Mouse (Mus musculus): Measurements from ENCODE around the gene Calcrl. TPM values are rescaled to one million over a fixed set of nuclear protein-coding genes. Genes with fewer than 3 reads are reported as not detected.
A peak's percentile ranks its signal among the peaks of the same experiment; 100 is the strongest.

Gene Calcrl
- polyA plus RNA-seq, 1 experiment from 2014 or later = 18.2 TPM

DNA sequence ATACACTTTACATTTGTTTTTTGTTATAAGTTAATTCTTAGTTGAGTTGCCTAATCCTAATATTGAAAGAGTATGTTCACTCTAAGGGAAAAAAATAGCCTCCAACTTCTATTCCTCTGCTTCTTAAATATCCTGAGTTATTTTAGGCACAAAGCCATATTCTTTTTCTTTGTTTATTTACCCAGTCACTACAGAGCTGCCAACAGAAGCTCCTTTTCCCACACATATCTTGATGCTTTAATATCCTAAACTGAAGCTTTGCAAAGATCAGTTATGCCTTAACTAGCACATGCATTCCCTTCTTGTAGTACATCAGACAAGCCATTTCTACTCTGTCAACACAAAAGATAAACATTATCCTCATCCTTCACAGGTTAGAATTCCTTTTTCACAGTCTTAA, 42.7 kb downstream of the Calcrl start:
- no peaks in the 10 kb centered on the region for H3K27me3 ChIP-seq (ENCODE audit: control insufficient read depth, insufficient read depth, low read length)
- no peak for DNase-seq (ENCODE audit: low spot score)
- ATAC-seq (ENCODE audit: low FRiP score, low TSS enrichment) = no peak
- no peak overlapping the region for H3K4me2 ChIP-seq (replicated peaks; ENCODE audit: low read depth)
- no peak overlapping the region for H3K27ac ChIP-seq (replicated peaks)
- H3K4me1 ChIP-seq (replicated peaks; ENCODE audit: control insufficient read depth, insufficient read depth) = 0 out of 2 replicates have a peak, but pooled peaks cover 3% of the 10 kb centered on the region
- no peak overlapping the region for H3K9ac ChIP-seq (ENCODE audit: low read length)
- no peaks in the 10 kb centered on the region for H3K36me3 ChIP-seq (ENCODE audit: control insufficient read depth, insufficient read depth, low read length)
- no peak overlapping the region for H3K4me3 ChIP-seq (ENCODE audit: low read depth, low read length)
- TF ChIP-seq EP300 (optimal IDR thresholded peaks at IDR 0.05) (no peak), CTCF (IDR thresholded peaks at IDR 0.05; ENCODE audit: low read depth) (no peak)
- H3K9me3 ChIP-seq (ENCODE audit: control insufficient read depth, low read length) = no peaks in the 10 kb centered on the region

DNA sequence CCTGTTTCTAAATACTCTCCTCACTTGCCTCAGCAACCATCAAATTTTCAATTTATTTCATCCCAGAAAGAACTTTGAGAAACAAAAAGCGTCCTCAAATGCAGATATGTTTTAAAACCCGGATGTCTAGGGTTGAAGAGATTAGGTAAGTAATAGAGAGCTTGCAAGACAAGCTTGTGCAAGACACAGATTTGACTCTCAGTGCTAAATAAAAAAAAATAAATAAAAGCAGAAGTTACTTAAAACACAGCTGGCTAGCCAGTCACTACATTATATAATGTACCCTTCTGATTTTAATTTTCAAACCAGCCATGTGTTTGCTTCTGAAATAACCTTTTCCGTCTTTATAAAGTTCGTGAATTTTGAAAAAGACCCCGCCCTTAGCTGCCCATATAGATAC, 43.2 kb downstream of the Calcrl start:
- no peak for DNase-seq (ENCODE audit: low spot score)
- Histone ChIP-seq H3K27ac (replicated peaks) (no peak overlapping the region), H3K4me2 (replicated peaks; ENCODE audit: low read depth) (no peak overlapping the region), H3K4me3 (ENCODE audit: low read depth, low read length) (no peak overlapping the region), H3K9ac (ENCODE audit: low read length) (no peak overlapping the region), H3K9me3 (ENCODE audit: control insufficient read depth, low read length) (no peaks in the 10 kb centered on the region), H3K27me3 (ENCODE audit: control insufficient read depth, insufficient read depth, low read length) (no peaks in the 10 kb centered on the region), H3K36me3 (ENCODE audit: control insufficient read depth, insufficient read depth, low read length) (no peaks in the 10 kb centered on the region), H3K4me1 (replicated peaks; ENCODE audit: control insufficient read depth, insufficient read depth) (0 out of 2 replicates have a peak, but pooled peaks cover 3% of the 10 kb centered on the region)
- ATAC-seq (ENCODE audit: low FRiP score, low TSS enrichment) = no peak
- TF ChIP-seq EP300 (optimal IDR thresholded peaks at IDR 0.05) (no peak), CTCF (IDR thresholded peaks at IDR 0.05; ENCODE audit: low read depth) (no peak)
- 74% methylated on average over 5 of the region's 5 CpGs for WGBS

DNA sequence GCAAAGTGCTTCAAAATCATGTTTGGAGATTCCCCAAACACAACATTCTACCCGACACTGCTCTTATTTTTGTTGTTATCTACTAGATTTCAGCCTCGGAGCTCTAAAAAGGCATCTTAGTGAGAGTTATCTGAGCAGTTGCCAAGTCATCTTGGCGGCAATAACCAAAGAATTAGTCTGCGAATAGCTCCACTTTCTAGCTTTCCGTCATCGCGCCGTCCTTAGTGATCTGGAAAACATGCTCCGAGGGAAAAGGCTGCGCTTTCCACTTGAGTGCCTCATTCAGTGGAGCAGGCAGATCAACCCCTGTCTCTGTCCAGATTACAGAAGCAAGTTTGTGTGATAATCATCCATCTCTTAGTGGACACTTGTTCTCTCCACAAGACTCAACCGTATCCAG, 44.4 kb downstream of the Calcrl start:
- 64% methylated on average over 11 of the region's 11 CpGs for WGBS
- H3K36me3 ChIP-seq (ENCODE audit: control insufficient read depth, insufficient read depth, low read length) = no peaks in the 10 kb centered on the region
- no peaks in the 10 kb centered on the region for H3K27me3 ChIP-seq (ENCODE audit: control insufficient read depth, insufficient read depth, low read length)
- H3K27ac ChIP-seq (replicated peaks) = no peak overlapping the region
- TF ChIP-seq CTCF (IDR thresholded peaks at IDR 0.05; ENCODE audit: low read depth) (no peak), EP300 (optimal IDR thresholded peaks at IDR 0.05) (no peak)
- no peaks in the 10 kb centered on the region for H3K9me3 ChIP-seq (ENCODE audit: control insufficient read depth, low read length)
- no peak for DNase-seq (ENCODE audit: low spot score)
- H3K4me2 ChIP-seq (replicated peaks; ENCODE audit: low read depth) = no peak overlapping the region
- no peak for ATAC-seq (ENCODE audit: low FRiP score, low TSS enrichment)
- no peak overlapping the region for H3K9ac ChIP-seq (ENCODE audit: low read length)
- no peak overlapping the region for H3K4me3 ChIP-seq (ENCODE audit: low read depth, low read length)
- H3K4me1 ChIP-seq (replicated peaks; ENCODE audit: control insufficient read depth, insufficient read depth) = 0 out of 2 replicates have a peak, but pooled peaks cover 3% of the 10 kb centered on the region

DNA sequence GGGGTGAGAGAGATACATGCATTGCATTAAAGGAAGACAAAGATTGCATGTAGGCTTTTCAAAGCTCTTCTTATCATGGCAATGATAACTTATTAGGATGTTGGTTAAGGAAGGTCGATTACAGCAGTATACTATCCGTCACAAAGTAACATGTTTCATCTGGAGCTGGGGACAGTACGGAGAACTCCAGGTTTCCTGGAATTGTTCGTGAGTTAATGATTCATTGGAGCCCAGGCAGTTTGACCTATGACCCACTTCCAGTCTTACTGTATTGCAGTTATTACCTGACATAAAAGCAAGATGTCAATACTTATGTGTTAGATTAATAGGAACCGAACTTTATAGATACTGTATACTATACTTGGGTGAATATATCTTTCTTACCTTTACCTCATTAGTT, 46.5 kb downstream of the Calcrl start:
- no peak overlapping the region for H3K4me2 ChIP-seq (replicated peaks; ENCODE audit: low read depth)
- no peak overlapping the region for H3K9ac ChIP-seq (ENCODE audit: low read length)
- H3K4me1 ChIP-seq (replicated peaks; ENCODE audit: control insufficient read depth, insufficient read depth) = 0 out of 2 replicates have a peak, but pooled peaks cover under 1% of the 10 kb centered on the region
- DNase-seq (ENCODE audit: low spot score) (no peak), ATAC-seq (ENCODE audit: low FRiP score, low TSS enrichment) (peak; percentile 79)
- no peaks in the 10 kb centered on the region for H3K36me3 ChIP-seq (ENCODE audit: control insufficient read depth, insufficient read depth, low read length)
- no peak overlapping the region for H3K4me3 ChIP-seq (ENCODE audit: low read depth, low read length)
- WGBS = 50% methylated on average over 5 of the region's 5 CpGs
- H3K9me3 ChIP-seq (ENCODE audit: control insufficient read depth, low read length) = no peaks in the 10 kb centered on the region
- no peak overlapping the region for H3K27ac ChIP-seq (replicated peaks)
- H3K27me3 ChIP-seq (ENCODE audit: control insufficient read depth, insufficient read depth, low read length) = no peaks in the 10 kb centered on the region
- TF ChIP-seq EP300 (optimal IDR thresholded peaks at IDR 0.05) = no peak

DNA sequence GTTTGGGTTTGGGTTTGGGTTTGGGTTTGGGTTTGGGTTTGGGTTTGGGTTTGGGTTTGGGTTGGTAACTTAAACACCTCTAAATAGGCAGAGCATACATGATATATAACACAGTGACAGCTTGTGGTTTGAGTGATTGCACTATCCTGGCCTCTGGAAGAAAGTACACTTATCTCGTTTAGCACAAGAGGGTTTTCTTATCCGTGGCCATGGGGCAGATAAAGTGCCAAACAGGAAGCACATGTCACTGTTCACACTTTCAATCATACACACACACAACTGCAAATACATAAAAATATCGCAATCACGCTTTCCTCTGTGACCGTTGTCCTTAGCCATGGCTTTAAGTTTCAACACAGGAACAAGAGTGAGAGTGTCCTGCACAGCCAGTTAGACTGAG, 56.0 kb downstream of the Calcrl start:
- H3K27me3 ChIP-seq (ENCODE audit: control insufficient read depth, insufficient read depth, low read length) = no peaks in the 10 kb centered on the region
- ATAC-seq (ENCODE audit: low FRiP score, low TSS enrichment) (no peak), DNase-seq (ENCODE audit: low spot score) (no peak)
- no peak overlapping the region for H3K4me3 ChIP-seq (ENCODE audit: low read depth, low read length)
- no peaks in the 10 kb centered on the region for H3K36me3 ChIP-seq (ENCODE audit: control insufficient read depth, insufficient read depth, low read length)
- WGBS = 45% methylated on average over 5 of the region's 5 CpGs
- H3K4me1 ChIP-seq (replicated peaks; ENCODE audit: control insufficient read depth, insufficient read depth) = no peaks in the 10 kb centered on the region
- no peak overlapping the region for H3K9ac ChIP-seq (ENCODE audit: low read length)
- no peak overlapping the region for H3K27ac ChIP-seq (replicated peaks)
- TF ChIP-seq CTCF (IDR thresholded peaks at IDR 0.05; ENCODE audit: low read depth) = no peak
- TF ChIP-seq EP300 (optimal IDR thresholded peaks at IDR 0.05) = no peak
- no peak overlapping the region for H3K4me2 ChIP-seq (replicated peaks; ENCODE audit: low read depth)
- no peaks in the 10 kb centered on the region for H3K9me3 ChIP-seq (ENCODE audit: control insufficient read depth, low read length)

DNA sequence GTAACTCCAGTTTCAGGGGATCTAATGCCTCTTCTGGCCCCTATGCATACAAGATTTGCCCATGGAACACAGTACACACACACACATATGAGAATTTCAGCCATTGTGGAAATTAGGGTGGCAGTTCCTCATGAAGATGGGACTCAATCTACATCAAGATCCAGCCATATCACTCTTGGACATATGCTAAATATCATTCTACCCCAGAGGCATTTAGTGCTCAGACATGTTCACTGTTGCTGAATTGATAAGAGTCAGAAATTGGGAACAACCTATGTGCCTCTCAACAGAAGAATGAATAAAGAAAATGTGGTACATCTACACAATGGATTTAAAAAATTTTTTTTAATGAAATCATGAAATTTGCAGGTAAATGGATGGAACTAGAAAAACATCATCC, 58.5 kb downstream of the Calcrl start:
- Histone ChIP-seq H3K27ac (replicated peaks) (no peak overlapping the region), H3K4me1 (replicated peaks; ENCODE audit: control insufficient read depth, insufficient read depth) (no peaks in the 10 kb centered on the region), H3K4me2 (replicated peaks; ENCODE audit: low read depth) (no peak overlapping the region), H3K9me3 (ENCODE audit: control insufficient read depth, low read length) (no peaks in the 10 kb centered on the region), H3K36me3 (ENCODE audit: control insufficient read depth, insufficient read depth, low read length) (no peaks in the 10 kb centered on the region), H3K9ac (ENCODE audit: low read length) (no peak overlapping the region), H3K4me3 (ENCODE audit: low read depth, low read length) (no peak overlapping the region), H3K27me3 (ENCODE audit: control insufficient read depth, insufficient read depth, low read length) (no peaks in the 10 kb centered on the region)
- ATAC-seq (ENCODE audit: low FRiP score, low TSS enrichment) = no peak
- DNase-seq (ENCODE audit: low spot score) = no peak
- TF ChIP-seq EP300 (optimal IDR thresholded peaks at IDR 0.05) = no peak
- TF ChIP-seq CTCF (IDR thresholded peaks at IDR 0.05; ENCODE audit: low read depth) = no peak
